9 mouse cellular contexts compared by ENCODE assay signal in the genomic region with DNA sequence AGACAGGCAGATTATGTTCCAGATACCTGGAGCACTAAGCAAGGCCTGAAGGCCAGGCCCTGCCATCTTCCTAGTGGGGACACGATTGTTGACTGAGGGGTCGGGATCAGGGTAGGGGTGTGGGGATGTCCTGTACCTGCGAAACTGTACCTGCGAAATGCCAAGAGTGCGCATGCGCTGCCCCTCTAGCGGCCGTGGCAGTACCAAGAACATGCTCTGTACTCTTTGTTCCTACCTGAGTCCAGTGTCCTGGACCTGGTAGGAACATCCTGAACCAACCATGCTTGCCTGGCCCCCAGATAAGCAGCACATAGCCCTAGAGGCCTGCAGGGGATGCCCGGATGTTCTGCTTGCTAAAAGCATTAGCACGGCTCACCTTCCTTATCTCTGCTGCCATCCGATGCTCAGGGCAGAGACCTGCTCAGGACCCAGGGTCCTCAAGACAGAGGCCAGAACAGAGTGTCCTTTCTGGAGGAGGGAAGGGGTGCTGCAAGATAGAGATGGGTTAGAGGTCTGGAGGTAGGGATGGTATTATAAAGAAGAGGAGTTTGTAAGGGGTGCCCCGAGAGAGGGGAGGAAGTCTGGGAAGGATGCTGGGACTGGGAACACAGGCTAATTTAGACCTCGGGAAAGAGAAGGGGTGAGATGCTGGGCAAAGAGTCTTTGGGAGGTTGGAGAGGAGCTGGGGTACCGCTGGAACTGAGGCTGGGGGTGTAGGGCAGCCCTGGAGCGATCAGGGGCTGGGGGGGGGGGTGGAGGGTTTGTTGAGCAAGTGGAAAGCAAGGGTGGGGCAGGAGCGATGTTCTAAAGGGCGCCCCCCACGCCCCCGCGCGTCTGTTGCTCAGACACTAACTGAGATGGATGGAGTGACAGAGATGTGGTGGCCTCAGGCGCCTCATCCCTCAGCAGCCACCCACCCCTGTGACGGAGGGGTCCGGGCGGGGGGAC. TPM values are rescaled to one million over a fixed set of nuclear protein-coding genes. Genes with fewer than 3 reads are reported as not detected.
DNase-seq lines count a peak whose midpoint lies in the region; ATAC-seq and TF ChIP-seq lines count a peak whose summit lies in the region.
"Had no signal": no experiment of that assay in that cellular context is flagged by ENCODE, and none has a peak within 500 bp of the region (broad histone marks: within the 10 kb centered on the region; RNA-seq: fewer than 3 reads in every experiment).

A gene (plus strand): TSS at position 813 of the 948 bp plus-strand sequence.

- peaks cover 68% of the 10 kb centered on the region for H3K4me1 ChIP-seq in E14TG2a.4 (replicated peaks; ENCODE audit: low read depth, low read length)
- H3K4me1 ChIP-seq in hindbrain, embryonic 14.5 days (replicated peaks; ENCODE audit: control insufficient read depth, insufficient read depth, low read length): no peaks in the 10 kb centered on the region
- H3K4me1 ChIP-seq in thymus, adult 2 months (replicated peaks; ENCODE audit: control insufficient read depth, insufficient read depth, low read length): peaks cover 8% of the 10 kb centered on the region; the same call in 1 of the 2 replicates

- ATAC-seq in hindbrain, embryonic 14.5 days (ENCODE audit: low FRiP score): no peak
- ATAC-seq in activated CD4-positive, CD25-positive, alpha-beta regulatory T cell, adult 4 months: no peak

- peak; percentile 70 to 77 for DNase-seq in heart, adult 18-20 months
- DNase-seq in heart, postnatal 14 days: no peak
- no peak for DNase-seq in adrenal gland, postnatal 36 days
- no peak for DNase-seq in hindbrain, embryonic 14.5 days (ENCODE audit: low spot score)
- DNase-seq in thymus, adult 2 months: no peak
- no peak for DNase-seq in embryo, embryonic 9.5 days (ENCODE audit: extremely low spot score)
- DNase-seq: kidney, adult 18-20 months had no signal

- no peak for TF ChIP-seq CTCF in E14TG2a.4 (conservative IDR thresholded peaks at IDR 0.05; ENCODE audit: low read length)
- TF ChIP-seq CTCF in thymus, adult 2 months (IDR thresholded peaks at IDR 0.05; ENCODE audit: borderline replicate concordance, control insufficient read depth, extremely low read depth, insufficient read depth, low read length, poor library complexity): no peak

- H3K27me3 ChIP-seq in E14TG2a.4 (ENCODE audit: insufficient read depth, low read length): peaks cover 74% of the 10 kb centered on the region
- H3K27me3 ChIP-seq in hindbrain, embryonic 14.5 days (ENCODE audit: control insufficient read depth, insufficient read depth, low read length): peaks cover 21% of the 10 kb centered on the region; the same call in 1 of the 2 replicates
- H3K27me3 ChIP-seq in thymus, adult 2 months (ENCODE audit: control insufficient read depth, insufficient read depth, low read length): no peaks in the 10 kb centered on the region

- no peak within 1 kb of the TSS for H3K9ac ChIP-seq in hindbrain, embryonic 14.5 days

- no peak within 1 kb of the TSS for H3K27ac ChIP-seq in hindbrain, embryonic 14.5 days
- no peak within 1 kb of the TSS for H3K27ac ChIP-seq in thymus, adult 2 months (ENCODE audit: control insufficient read depth, insufficient read depth, low read length)

- H3K4me3 ChIP-seq in E14TG2a.4 (replicated peaks; ENCODE audit: low read length): peak within 1 kb of the TSS; percentile 62
- H3K4me3 ChIP-seq in hindbrain, embryonic 14.5 days (replicated peaks; ENCODE audit: low read length): no peak within 1 kb of the TSS
- no peak within 1 kb of the TSS for H3K4me3 ChIP-seq in thymus, adult 2 months (ENCODE audit: control insufficient read depth, insufficient read depth, low read length)

- intact Hi-C loops in heart, postnatal 14 days (cut with DNase I): no loop called here

- H3K36me3 ChIP-seq in E14TG2a.4 (ENCODE audit: insufficient read depth, low read length): peaks cover under 1% of the 10 kb centered on the region; the same call in 1 of the 2 replicates
- 0 out of 2 replicates have a peak, but pooled peaks cover under 1% of the 10 kb centered on the region for H3K36me3 ChIP-seq in hindbrain, embryonic 14.5 days (replicated peaks; ENCODE audit: control insufficient read depth, insufficient read depth)
- peaks cover under 1% of the 10 kb centered on the region; the same call in 1 of the 2 replicates for H3K36me3 ChIP-seq in thymus, adult 2 months (ENCODE audit: control insufficient read depth, insufficient read depth, low read length)

- no peak for TF ChIP-seq POLR2A in thymus, adult 2 months (IDR thresholded peaks at IDR 0.05; ENCODE audit: control insufficient read depth, extremely low read depth, insufficient read depth, low read length, poor library complexity)

- no peaks in the 10 kb centered on the region for H3K9me3 ChIP-seq in E14TG2a.4 (ENCODE audit: low read length)
- no peaks in the 10 kb centered on the region for H3K9me3 ChIP-seq in hindbrain, embryonic 14.5 days (ENCODE audit: control insufficient read depth, low read length)

- H3K4me2 ChIP-seq in hindbrain, embryonic 14.5 days (replicated peaks): 0 out of 2 replicates have a peak within 1 kb of the TSS, but pooled peaks have one; percentile 16

- WGBS in hindbrain, embryonic 14.5 days: 56% methylated on average over 25 of the region's 25 CpGs
- WGBS in thymus, adult 2 months: 71% methylated on average over 25 of the region's 25 CpGs

RNA-seq across cellular contexts. Expression of the gene that starts here (rescaled TPM):
- under 1 TPM; 0.84 to 0.90 TPM for total RNA-seq in heart, adult 18-20 months (2021)
- under 1 TPM; 0.41 to 0.61 TPM for total RNA-seq in heart, postnatal 14 days (2021)
- 100 to 1,000 TPM; 363 to 581 TPM for total RNA-seq in adrenal gland, postnatal 36 days (2021)
- polyA plus RNA-seq in hindbrain, embryonic 14.5 days (2014; fragmentation: Nextera tagmentation; extraction: Ambion mirVana): 3.0 and 3.4 TPM in 2 replicates
- polyA plus RNA-seq in activated CD4-positive, CD25-positive, alpha-beta regulatory T cell, adult 4 months (2017; shearing (Covaris generic)): not detected
- 0.77 and 1.3 TPM in 2 replicates for polyA plus RNA-seq in thymus, adult 2 months (2012; rRNA removed)

Comparison
In these comparisons a context has a peak if more than half of its experiments do, and no peak if none do; other contexts are left out.
1. RNA of the gene that starts here (total RNA-seq): 363 to 581 TPM in adrenal gland, postnatal 36 days; 0.84 to 0.90 TPM in heart, adult 18-20 months and 0.41 to 0.61 TPM in heart, postnatal 14 days; every median in the first group is over 100 times any median in the second.
2. Peak in DNase-seq in heart, adult 18-20 months; RNA of the gene not detected or under 1 TPM.